Mouse (Mus musculus): ENCODE data around the gene Mast4.

GRCm38 (mm10) chr13:102775506-102775905, 558.8 kb downstream of the Mast4 start:
- no peak for TF ChIP-seq CTCF (IDR thresholded peaks at IDR 0.05; ENCODE audit: low read depth, low read length)
- TF ChIP-seq POLR2A (IDR thresholded peaks at IDR 0.05; ENCODE audit: borderline replicate concordance, low read depth, low read length): no peak
